Mouse (Mus musculus): ENCODE data around the gene Gm47841.

- TF ChIP-seq MYOD1 (IDR thresholded peaks at IDR 0.05; ENCODE audit: control insufficient read depth, insufficient read length, low read depth), result no peak
- no peak for TF ChIP-seq CTCF (IDR thresholded peaks at IDR 0.05; ENCODE audit: control insufficient read depth, insufficient read depth, insufficient read length)
- no peak for TF ChIP-seq CEBPB (IDR thresholded peaks at IDR 0.05; ENCODE audit: low read depth)
These were observed 28.5 kb upstream of the Gm47841 start for GRCm38 (mm10) chr15:101075656-101076055.

Measured in C2C12 (cell line).